Mouse (Mus musculus) MEL (cell line): ENCODE measurements around the gene Cyp3a25.

Source experiments
- MAFK ChIP-seq: IDR thresholded peaks from 2 replicates; pipeline ENCODE4 v1.6.1; 2011; ENCODE audit warnings: low read depth, mild to moderate bottlenecking, low read length, improper control_type of control experiment, borderline replicate concordance
- SMC3 ChIP-seq: IDR thresholded peaks from 2 replicates; pipeline ENCODE4 v1.6.1; 2011; ENCODE audit warnings: low read depth, low read length, improper control_type of control experiment

DNA sequence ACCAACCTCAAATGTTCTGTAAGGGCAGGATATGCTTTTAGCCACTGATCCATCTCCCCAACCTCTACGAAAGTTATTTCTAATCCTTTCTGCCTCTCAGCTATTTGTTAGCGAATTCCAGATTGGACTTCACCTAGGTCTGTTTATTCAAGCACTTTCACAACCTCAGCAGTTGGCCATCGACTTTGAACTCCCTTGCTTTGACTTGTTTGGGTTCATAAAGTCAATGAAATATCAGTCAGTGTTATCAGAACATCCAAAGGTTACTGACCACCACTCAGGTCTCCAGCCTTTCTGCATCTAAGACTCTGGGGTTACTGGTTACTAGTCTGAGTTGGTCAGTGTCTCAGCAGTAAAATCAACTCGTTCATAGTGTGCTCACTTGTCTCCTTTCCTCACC lies 11.7 kb upstream of the Cyp3a25 start:
- no peak for TF ChIP-seq SMC3
- no peak for TF ChIP-seq MAFK
